Mouse (Mus musculus): ENCODE results near the gene Ap1g1.

GRCm38 (mm10) chr8:109803801-109804200 lies 25.4 kb downstream of the Ap1g1 start:
- TF ChIP-seq POLR2A (IDR thresholded peaks at IDR 0.05; ENCODE audit: borderline replicate concordance, extremely low read depth, insufficient read depth, insufficient read length, poor library complexity, severe bottlenecking) (no peak), CTCF (IDR thresholded peaks at IDR 0.05; ENCODE audit: borderline replicate concordance, extremely low read depth, insufficient read depth, insufficient read length) (no peak)

All from brain, embryonic 14.5 days (tissue).